Mouse (Mus musculus) spleen, adult 2 months (tissue): ENCODE data around the gene Itm2b.
A peak's percentile ranks its signal among the peaks of the same experiment; 100 is the strongest.

Experiments used
- CTCF ChIP-seq: fragments of 200-500 bp; IDR thresholded peaks from 2 replicates; pipeline ENCODE4 v1.5.1; 2011; ENCODE audit warnings: mild to moderate bottlenecking, inconsistent platforms; ENCODE audit not compliant: insufficient read depth, insufficient read length, insufficient replicate concordance; ENCODE audit errors: extremely low read depth
- POLR2A ChIP-seq: fragments of 200-500 bp; IDR thresholded peaks from 2 replicates; pipeline ENCODE4 v1.6.1; 2011; ENCODE audit warnings: low read depth, low read length, inconsistent platforms

DNA sequence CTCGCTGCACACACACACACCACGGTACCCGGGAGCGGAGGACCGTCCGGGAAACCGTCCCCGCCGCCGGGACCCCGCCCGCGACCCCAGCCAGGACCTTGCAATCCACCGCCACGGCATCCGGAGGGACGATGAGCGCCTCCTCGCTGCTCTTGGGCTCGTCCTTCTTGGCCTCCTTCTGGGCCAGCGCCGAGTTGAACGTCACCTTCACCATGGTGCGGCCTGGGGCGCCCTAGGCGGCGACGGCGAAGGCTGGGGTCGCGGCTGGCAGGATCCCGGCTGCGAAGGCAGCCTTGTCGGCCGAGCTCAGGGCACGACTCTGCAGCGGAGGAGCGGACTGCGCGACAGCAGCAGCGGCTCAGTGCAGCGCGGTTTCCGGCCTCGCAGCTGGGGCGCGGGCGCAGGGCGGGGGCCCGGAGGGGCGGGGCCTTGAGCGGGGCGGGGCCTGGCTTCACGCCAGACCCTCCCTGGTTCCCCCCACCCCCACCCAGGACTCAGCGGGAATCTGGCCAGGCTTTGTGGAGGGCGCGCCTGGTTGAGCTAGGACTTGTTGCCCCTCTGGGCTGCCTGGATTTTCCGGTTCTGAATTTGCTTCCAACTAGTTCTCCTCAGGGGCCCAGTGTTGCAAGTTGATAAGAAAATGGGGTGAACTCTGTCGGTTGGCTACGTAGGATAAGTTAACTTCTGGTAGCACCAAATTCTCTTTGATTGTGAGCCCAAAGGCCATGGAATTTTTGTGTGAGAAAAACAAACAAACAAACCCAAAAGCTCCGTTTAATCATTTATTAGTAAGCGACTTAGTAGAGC, at the start of gene Itm2b:
- TF ChIP-seq POLR2A, result peak; percentile 98
- TF ChIP-seq CTCF, result no peak
